Mouse (Mus musculus) intestine, embryonic 15.5 days (tissue): Measurements from ENCODE around the gene Wwtr1. TPM values are rescaled to one million over a fixed set of nuclear protein-coding genes. Genes with fewer than 3 reads are reported as not detected.

Experiments
- ATAC-seq: fragments of 200-750 bp; cut with Nextera tagmentation; 2 replicates; pipeline ENCODE4 v1.8.0; 2017; ENCODE audit warnings: moderate TSS enrichment, moderate library complexity
- H3K27ac ChIP-seq: fragments of 300-500 bp; sonication (generic); 2 replicates; pipeline ENCODE4 v1.5.1; 2015; ENCODE audit warnings: mild to moderate bottlenecking, inconsistent platforms
- H3K27me3 ChIP-seq: fragments of 300-500 bp; sonication (generic); replicated peaks from 2 replicates; pipeline ENCODE4 v1.6.1; 2015; ENCODE audit warnings: inconsistent platforms
- H3K36me3 ChIP-seq: fragments of 300-500 bp; sonication (generic); 2 replicates; pipeline ENCODE4 v1.6.1; 2015; ENCODE audit warnings: inconsistent platforms
- H3K4me1 ChIP-seq: fragments of 300-500 bp; sonication (generic); replicated peaks from 2 replicates; pipeline ENCODE4 v1.6.1; 2015; ENCODE audit warnings: inconsistent platforms
- H3K4me2 ChIP-seq: fragments of 300-500 bp; sonication (generic); replicated peaks from 2 replicates; pipeline ENCODE4 v1.6.1; 2015; ENCODE audit warnings: mild to moderate bottlenecking, inconsistent platforms
- H3K4me3 ChIP-seq: fragments of 300-500 bp; sonication (generic); replicated peaks from 2 replicates; pipeline ENCODE4 v1.5.1; 2015; ENCODE audit warnings: inconsistent platforms
- H3K9ac ChIP-seq: fragments of 300-500 bp; sonication (generic); 2 replicates; pipeline ENCODE4 v1.6.1; 2015; ENCODE audit warnings: inconsistent platforms
- H3K9me3 ChIP-seq: fragments of 300-500 bp; sonication (generic); 2 replicates; pipeline ENCODE4 v1.6.1; 2016; ENCODE audit warnings: inconsistent platforms
- WGBS: fragments of 180-500 bp; shearing (Covaris S2); methylation state at CpG from one replicate; pipeline ENCODE4 v1.1.7; 2015; 5-methylcytosine and 5-hydroxymethylcytosine counted together
- polyA plus RNA-seq: library from polyadenylated mRNA; unstranded; fragments of >200 nt; fragmentation: Nextera tagmentation; extraction: Ambion mirVana; gene quantifications from 2 replicates; pipeline ENCODE4 v1.2.1, GENCODE M21; 2015

Wwtr1 gene
- 15.1 and 16.3 TPM in 2 replicates for polyA plus RNA-seq

- Histone ChIP-seq H3K27ac (peak within 1 kb of the TSS; percentile 97), H3K27me3 (no peaks in the 10 kb centered on the region), H3K36me3 (no peaks in the 10 kb centered on the region), H3K4me3 (peak within 1 kb of the TSS; percentile 76), H3K9ac (peak within 1 kb of the TSS; percentile 81), H3K4me2 (peak within 1 kb of the TSS; percentile 90), H3K9me3 (no peaks in the 10 kb centered on the region), H3K4me1 (peaks cover 5% of the 10 kb centered on the region)
- under 1% methylated on average over 36 of the region's 36 CpGs for WGBS
- ATAC-seq, result peak; percentile 95
Measured at GRCm38 (mm10) chr3:57575660-57576055, at the start of gene Wwtr1. TSS of gene Wwtr1 (minus strand) at chr3:57575910.

- H3K36me3 ChIP-seq, result no peaks in the 10 kb centered on the region
- no peak overlapping the region for H3K9ac ChIP-seq
- no peak overlapping the region for H3K4me3 ChIP-seq
- H3K27ac ChIP-seq, result no peak overlapping the region
- H3K4me1 ChIP-seq, result no peaks in the 10 kb centered on the region
- no peak overlapping the region for H3K4me2 ChIP-seq
- ATAC-seq, result no peak
- 76% methylated on average over 4 of the region's 4 CpGs for WGBS
- no peaks in the 10 kb centered on the region for H3K27me3 ChIP-seq
- no peaks in the 10 kb centered on the region for H3K9me3 ChIP-seq
Measured at GRCm38 (mm10) chr3:57619718-57620117, 44.0 kb upstream of the Wwtr1 start.

- no peaks in the 10 kb centered on the region for H3K27me3 ChIP-seq
- whole genome bisulfite sequencing, result 92% methylated on average over 4 of the region's 4 CpGs
Measured at GRCm38 (mm10) chr3:57615652-57616051, 39.9 kb upstream of the Wwtr1 start.

GRCm38 (mm10) chr3:57612430-57612997 is 36.8 kb upstream of the Wwtr1 start:
- WGBS, result 66% methylated on average over 3 of the region's 3 CpGs
- H3K27ac ChIP-seq, result no peak overlapping the region
- H3K9ac ChIP-seq, result no peak overlapping the region
- ATAC-seq, result no peak
- H3K4me1 ChIP-seq, result no peaks in the 10 kb centered on the region
- no peaks in the 10 kb centered on the region for H3K27me3 ChIP-seq
- H3K4me2 ChIP-seq, result no peak overlapping the region
- no peaks in the 10 kb centered on the region for H3K9me3 ChIP-seq
- no peaks in the 10 kb centered on the region for H3K36me3 ChIP-seq
- no peak overlapping the region for H3K4me3 ChIP-seq

More at GRCm38 (mm10) chr3:57615652-57616051, 39.9 kb upstream of the Wwtr1 start:
- no peak overlapping the region for H3K4me2 ChIP-seq
- no peak overlapping the region for H3K4me3 ChIP-seq
- H3K4me1 ChIP-seq, result no peaks in the 10 kb centered on the region
- no peaks in the 10 kb centered on the region for H3K36me3 ChIP-seq
- no peaks in the 10 kb centered on the region for H3K9me3 ChIP-seq
- ATAC-seq, result no peak
- H3K9ac ChIP-seq, result no peak overlapping the region
- no peak overlapping the region for H3K27ac ChIP-seq

GRCm38 (mm10) chr3:57611776-57612175 is 36.1 kb upstream of the Wwtr1 start:
- Histone ChIP-seq H3K9ac (no peak overlapping the region), H3K27ac (no peak overlapping the region), H3K36me3 (no peaks in the 10 kb centered on the region), H3K27me3 (no peaks in the 10 kb centered on the region), H3K4me2 (no peak overlapping the region), H3K9me3 (no peaks in the 10 kb centered on the region), H3K4me1 (no peaks in the 10 kb centered on the region), H3K4me3 (no peak overlapping the region)
- 50% methylated on average over 7 of the region's 7 CpGs for WGBS
- ATAC-seq, result no peak

GRCm38 (mm10) chr3:57604618-57605015 is 28.9 kb upstream of the Wwtr1 start:
- no peaks in the 10 kb centered on the region for H3K4me1 ChIP-seq
- H3K9me3 ChIP-seq, result no peaks in the 10 kb centered on the region
- no peaks in the 10 kb centered on the region for H3K36me3 ChIP-seq
- no peak overlapping the region for H3K4me3 ChIP-seq
- no peaks in the 10 kb centered on the region for H3K27me3 ChIP-seq
- 41% methylated on average over 1 of the region's 1 CpGs for WGBS
- H3K9ac ChIP-seq, result no peak overlapping the region
- no peak overlapping the region for H3K4me2 ChIP-seq
- no peak overlapping the region for H3K27ac ChIP-seq
- ATAC-seq, result no peak

- WGBS, result 60% methylated on average over 5 of the region's 5 CpGs
- Histone ChIP-seq H3K27me3 (no peaks in the 10 kb centered on the region), H3K27ac (no peak overlapping the region), H3K36me3 (no peaks in the 10 kb centered on the region), H3K4me1 (no peaks in the 10 kb centered on the region), H3K4me3 (no peak overlapping the region), H3K9me3 (no peaks in the 10 kb centered on the region), H3K4me2 (no peak overlapping the region), H3K9ac (no peak overlapping the region)
- ATAC-seq, result no peak; the same call in 1 of the 2 replicates
Measured at GRCm38 (mm10) chr3:57603891-57604617, 28.3 kb upstream of the Wwtr1 start.

GRCm38 (mm10) chr3:57602610-57603009 is 26.9 kb upstream of the Wwtr1 start:
- no peaks in the 10 kb centered on the region for H3K9me3 ChIP-seq
- no peak overlapping the region for H3K4me3 ChIP-seq
- no peaks in the 10 kb centered on the region for H3K4me1 ChIP-seq
- 79% methylated on average over 4 of the region's 4 CpGs for WGBS
- no peak overlapping the region for H3K9ac ChIP-seq
- H3K27me3 ChIP-seq, result no peaks in the 10 kb centered on the region
- ATAC-seq, result no peak
- H3K36me3 ChIP-seq, result no peaks in the 10 kb centered on the region
- no peak overlapping the region for H3K27ac ChIP-seq
- no peak overlapping the region for H3K4me2 ChIP-seq

- Histone ChIP-seq H3K27me3 (no peaks in the 10 kb centered on the region), H3K4me1 (no peaks in the 10 kb centered on the region), H3K4me2 (no peak overlapping the region), H3K9me3 (no peaks in the 10 kb centered on the region), H3K9ac (no peak overlapping the region), H3K4me3 (no peak overlapping the region), H3K36me3 (no peaks in the 10 kb centered on the region), H3K27ac (no peak overlapping the region)
- 36% methylated on average over 7 of the region's 7 CpGs for WGBS
- ATAC-seq, result no peak
Measured at GRCm38 (mm10) chr3:57596566-57596965, 20.9 kb upstream of the Wwtr1 start.

- ATAC-seq, result no peak
- no peak overlapping the region for H3K4me2 ChIP-seq
- H3K4me1 ChIP-seq, result no peaks in the 10 kb centered on the region
- H3K27me3 ChIP-seq, result no peaks in the 10 kb centered on the region
- H3K36me3 ChIP-seq, result no peaks in the 10 kb centered on the region
- no peak overlapping the region for H3K27ac ChIP-seq
- no peak overlapping the region for H3K4me3 ChIP-seq
- no peaks in the 10 kb centered on the region for H3K9me3 ChIP-seq
- no peak overlapping the region for H3K9ac ChIP-seq
Measured at GRCm38 (mm10) chr3:57595506-57595905, 19.8 kb upstream of the Wwtr1 start.

GRCm38 (mm10) chr3:57585967-57586366 is 10.3 kb upstream of the Wwtr1 start:
- no peak overlapping the region for H3K4me2 ChIP-seq
- no peak overlapping the region for H3K9ac ChIP-seq
- H3K27ac ChIP-seq, result no peak overlapping the region
- H3K4me1 ChIP-seq, result no peaks in the 10 kb centered on the region
- no peaks in the 10 kb centered on the region for H3K36me3 ChIP-seq
- WGBS, result 83% methylated on average over 6 of the region's 6 CpGs
- no peak overlapping the region for H3K4me3 ChIP-seq
- no peaks in the 10 kb centered on the region for H3K9me3 ChIP-seq
- no peaks in the 10 kb centered on the region for H3K27me3 ChIP-seq
- no peak for ATAC-seq

- no peak for ATAC-seq
- no peak overlapping the region for H3K9ac ChIP-seq
- H3K36me3 ChIP-seq, result no peaks in the 10 kb centered on the region
- H3K9me3 ChIP-seq, result no peaks in the 10 kb centered on the region
- no peak overlapping the region for H3K4me2 ChIP-seq
- WGBS, result 60% methylated on average over 4 of the region's 4 CpGs
- H3K27ac ChIP-seq, result no peak overlapping the region
- no peaks in the 10 kb centered on the region for H3K27me3 ChIP-seq
- no peak overlapping the region for H3K4me3 ChIP-seq
- no peaks in the 10 kb centered on the region for H3K4me1 ChIP-seq
Measured at GRCm38 (mm10) chr3:57583533-57583932, 7.8 kb upstream of the Wwtr1 start.
